Mouse (Mus musculus) forebrain, embryonic 14.5 days (tissue): ENCODE measurements around the gene Ppm1b. TPM values are rescaled to one million over a fixed set of nuclear protein-coding genes. Genes with fewer than 3 reads are reported as not detected.

ENCODE experiments used
- ATAC-seq: fragments of 200-750 bp; cut with Nextera tagmentation; 2 replicates; pipeline ENCODE4 v1.8.0; 2017; ENCODE audit warnings: mild to moderate bottlenecking, moderate library complexity
- DNase-seq: peaks from one replicate; pipeline ENCODE4 v3.0.0-alpha.2; 2015; ENCODE audit warnings: low spot score
- H3K27ac ChIP-seq: fragments of 300-500 bp; sonication (generic); 2 replicates; pipeline ENCODE4 v1.5.1; 2014; ENCODE audit warnings: low read depth, mild to moderate bottlenecking, control low read depth, low read length, moderate library complexity
- H3K27me3 ChIP-seq: fragments of 300-500 bp; sonication (generic); replicated peaks from 2 replicates; pipeline ENCODE4 v1.6.1; 2014; ENCODE audit warnings: low read length, control low read depth, mixed read lengths; ENCODE audit not compliant: control insufficient read depth, insufficient read depth
- H3K36me3 ChIP-seq: fragments of 300-500 bp; sonication (generic); 2 replicates; pipeline ENCODE4 v1.6.1; 2014; ENCODE audit warnings: low read length, control low read depth; ENCODE audit not compliant: control insufficient read depth, insufficient read depth
- H3K4me1 ChIP-seq: fragments of 300-500 bp; sonication (generic); 2 replicates; pipeline ENCODE4 v1.6.1; 2014; ENCODE audit warnings: antibody characterized with exemption, low read length, control low read depth; ENCODE audit not compliant: control insufficient read depth, insufficient read depth
- H3K4me2 ChIP-seq: fragments of 300-500 bp; sonication (generic); 2 replicates; pipeline ENCODE4 v1.6.1; 2014; ENCODE audit warnings: mild to moderate bottlenecking, control low read depth, low read length
- H3K4me3 ChIP-seq: fragments of 300-500 bp; sonication (generic); 2 replicates; pipeline ENCODE4 v1.5.1; 2014; ENCODE audit warnings: low read depth, low read length, control low read depth
- H3K9ac ChIP-seq: fragments of 300-500 bp; sonication (generic); 2 replicates; pipeline ENCODE4 v1.6.1; 2014; ENCODE audit warnings: mild to moderate bottlenecking, low read length, control low read depth, moderate library complexity
- H3K9me3 ChIP-seq: fragments of 300-500 bp; sonication (generic); replicated peaks from 2 replicates; pipeline ENCODE4 v1.6.1; 2016; ENCODE audit warnings: low read length, control low read depth, mixed read lengths; ENCODE audit not compliant: control insufficient read depth
- WGBS: fragments of 180-500 bp; shearing (Covaris S2); extraction: QIAGEN DNeasy Blood & Tissue Kit; methylation state at CpG from one replicate; pipeline ENCODE4 v1.1.7; 2014; 5-methylcytosine and 5-hydroxymethylcytosine counted together
- polyA plus RNA-seq: library from polyadenylated mRNA; unstranded; fragments of >200 nt; fragmentation: Nextera tagmentation; extraction: Ambion mirVana; gene quantifications from 2 replicates; pipeline ENCODE4 v1.2.1, GENCODE M21; 2014

The Ppm1b gene
- polyA plus RNA-seq, 1 experiment from 2014 or later: 73.9 TPM

- ATAC-seq: peak; percentile 60
- Histone ChIP-seq H3K27me3 (no peaks in the 10 kb centered on the region), H3K27ac (no peak overlapping the region), H3K4me3 (no peak overlapping the region), H3K36me3 (no peaks in the 10 kb centered on the region), H3K9ac (no peak overlapping the region), H3K4me1 (0 out of 2 replicates have a peak, but pooled peaks cover 2% of the 10 kb centered on the region), H3K4me2 (no peak overlapping the region), H3K9me3 (no peaks in the 10 kb centered on the region)
- DNase-seq: peak; percentile 90
- 56% methylated on average over 22 of the region's 22 CpGs for WGBS
Observed at GRCm38 (mm10) chr17:85023247-85024167, 67.0 kb downstream of the Ppm1b start.

GRCm38 (mm10) chr17:85024237-85024636 lies 67.7 kb downstream of the Ppm1b start:
- 92% methylated on average over 8 of the region's 8 CpGs for WGBS
- H3K4me3 ChIP-seq: no peak overlapping the region
- H3K36me3 ChIP-seq: no peaks in the 10 kb centered on the region
- H3K9me3 ChIP-seq: no peaks in the 10 kb centered on the region
- ATAC-seq (no peak), DNase-seq (no peak)
- no peak overlapping the region for H3K4me2 ChIP-seq
- no peak overlapping the region for H3K9ac ChIP-seq
- no peak overlapping the region for H3K27ac ChIP-seq
- H3K4me1 ChIP-seq: 0 out of 2 replicates have a peak, but pooled peaks cover 2% of the 10 kb centered on the region
- no peaks in the 10 kb centered on the region for H3K27me3 ChIP-seq

- DNase-seq: no peak
- WGBS: 95% methylated on average over 6 of the region's 6 CpGs
- Histone ChIP-seq H3K4me2 (no peak overlapping the region), H3K27ac (no peak overlapping the region), H3K9me3 (no peaks in the 10 kb centered on the region), H3K4me3 (no peak overlapping the region), H3K36me3 (no peaks in the 10 kb centered on the region), H3K9ac (no peak overlapping the region), H3K4me1 (0 out of 2 replicates have a peak, but pooled peaks cover 2% of the 10 kb centered on the region), H3K27me3 (no peaks in the 10 kb centered on the region)
- ATAC-seq: no peak
Observed at GRCm38 (mm10) chr17:85025151-85025550, 68.6 kb downstream of the Ppm1b start.

- ATAC-seq (no peak), DNase-seq (no peak)
- Histone ChIP-seq H3K4me1 (0 out of 2 replicates have a peak, but pooled peaks cover 2% of the 10 kb centered on the region), H3K4me2 (no peak overlapping the region), H3K27me3 (no peaks in the 10 kb centered on the region), H3K27ac (no peak overlapping the region), H3K9me3 (no peaks in the 10 kb centered on the region), H3K36me3 (no peaks in the 10 kb centered on the region), H3K4me3 (no peak overlapping the region), H3K9ac (no peak overlapping the region)
- 93% methylated on average over 6 of the region's 6 CpGs for WGBS
Observed at GRCm38 (mm10) chr17:85026436-85026835, 69.9 kb downstream of the Ppm1b start.

- ATAC-seq (no peak), DNase-seq (no peak)
- 86% methylated on average over 3 of the region's 3 CpGs for WGBS
- Histone ChIP-seq H3K36me3 (no peaks in the 10 kb centered on the region), H3K9me3 (no peaks in the 10 kb centered on the region), H3K27ac (no peak overlapping the region), H3K4me3 (no peak overlapping the region), H3K4me2 (no peak overlapping the region), H3K4me1 (0 out of 2 replicates have a peak, but pooled peaks cover 2% of the 10 kb centered on the region), H3K27me3 (no peaks in the 10 kb centered on the region), H3K9ac (no peak overlapping the region)
Observed at GRCm38 (mm10) chr17:85027247-85027646, 70.7 kb downstream of the Ppm1b start.

GRCm38 (mm10) chr17:85028093-85028739 lies 71.7 kb downstream of the Ppm1b start, which contains the start of gene Slc3a1:
Slc3a1 (plus strand) TSS chr17:85028376.
- Histone ChIP-seq H3K9me3 (no peaks in the 10 kb centered on the region), H3K36me3 (no peaks in the 10 kb centered on the region), H3K4me3 (no peak within 1 kb of the TSS), H3K9ac (no peak within 1 kb of the TSS), H3K27ac (no peak within 1 kb of the TSS), H3K27me3 (no peaks in the 10 kb centered on the region), H3K4me2 (no peak within 1 kb of the TSS), H3K4me1 (0 out of 2 replicates have a peak, but pooled peaks cover 2% of the 10 kb centered on the region)
- no peak for ATAC-seq
- 80% methylated on average over 20 of the region's 20 CpGs for WGBS
- no peak for DNase-seq

- Histone ChIP-seq H3K27me3 (no peaks in the 10 kb centered on the region), H3K4me2 (no peak overlapping the region), H3K9ac (no peak overlapping the region), H3K27ac (no peak overlapping the region), H3K9me3 (no peaks in the 10 kb centered on the region), H3K4me3 (no peak overlapping the region), H3K36me3 (no peaks in the 10 kb centered on the region), H3K4me1 (0 out of 2 replicates have a peak, but pooled peaks cover 2% of the 10 kb centered on the region)
- no peak for ATAC-seq
- 94% methylated on average over 10 of the region's 10 CpGs for WGBS
- DNase-seq: no peak
Observed at GRCm38 (mm10) chr17:85028797-85029196, 72.3 kb downstream of the Ppm1b start.

GRCm38 (mm10) chr17:85030651-85031050 lies 74.1 kb downstream of the Ppm1b start:
- H3K27me3 ChIP-seq: no peaks in the 10 kb centered on the region
- DNase-seq: no peak
- no peaks in the 10 kb centered on the region for H3K9me3 ChIP-seq
- H3K36me3 ChIP-seq: no peaks in the 10 kb centered on the region
- no peak overlapping the region for H3K4me2 ChIP-seq
- ATAC-seq: no peak
- no peak overlapping the region for H3K27ac ChIP-seq
- H3K9ac ChIP-seq: no peak overlapping the region
- no peak overlapping the region for H3K4me3 ChIP-seq
- H3K4me1 ChIP-seq: 0 out of 2 replicates have a peak, but pooled peaks cover 2% of the 10 kb centered on the region
- 77% methylated on average over 5 of the region's 5 CpGs for WGBS
